In the genomic region with DNA sequence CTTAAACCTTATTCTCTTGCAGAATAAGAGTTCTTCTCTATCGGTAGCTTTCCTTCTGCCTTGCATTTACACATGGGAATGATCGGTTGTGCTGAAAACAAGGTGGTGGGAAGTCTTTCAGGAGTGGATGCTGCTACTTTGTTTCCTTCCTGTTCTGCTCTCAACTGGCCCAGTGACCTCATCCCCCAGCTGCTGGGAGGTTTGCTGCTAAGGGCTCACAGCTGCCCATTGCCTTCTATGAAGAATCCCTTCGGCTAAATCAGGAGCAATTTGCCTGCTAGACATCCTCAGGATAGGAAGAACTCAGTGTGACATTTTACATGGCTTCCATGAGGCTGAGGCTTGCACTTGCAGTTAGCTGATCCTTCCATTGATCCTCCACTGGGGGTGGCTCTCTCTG, we compare ENCODE assay signal across 14 mouse cellular contexts. TPM values are rescaled to one million over a fixed set of nuclear protein-coding genes. Genes with fewer than 3 reads are reported as not detected.
DNase-seq lines count a peak whose midpoint lies in the region; ATAC-seq and TF ChIP-seq lines count a peak whose summit lies in the region.
"Had no signal": no experiment of that assay in that cellular context is flagged by ENCODE, and none has a peak within 500 bp of the region (broad histone marks: within the 10 kb centered on the region; RNA-seq: fewer than 3 reads in every experiment).

No protein-coding gene starts in this region.

- no peaks in the 10 kb centered on the region for H3K27me3 ChIP-seq in heart, embryonic 15.5 days
- no peaks in the 10 kb centered on the region for H3K27me3 ChIP-seq in lung, embryonic 14.5 days (ENCODE audit: insufficient read depth, low read length)
- H3K27me3 ChIP-seq in lung, postnatal 0 days (replicated peaks; ENCODE audit: insufficient read depth, low read length), result no peaks in the 10 kb centered on the region
- no peaks in the 10 kb centered on the region for H3K27me3 ChIP-seq in embryonic facial prominence, embryonic 11.5 days (ENCODE audit: control insufficient read depth, insufficient read depth, low read length)
- no peaks in the 10 kb centered on the region for H3K27me3 ChIP-seq in limb, embryonic 13.5 days

- no peak for TF ChIP-seq CTCF in lung, embryonic 14.5 days (IDR thresholded peaks at IDR 0.05; ENCODE audit: low read depth)
- no peak for TF ChIP-seq CTCF in lung, postnatal 0 days (IDR thresholded peaks at IDR 0.05)

- peak overlapping the region; percentile 34; the same call in 1 of the 2 replicates for H3K27ac ChIP-seq in heart, embryonic 15.5 days
- H3K27ac ChIP-seq in lung, embryonic 14.5 days (ENCODE audit: low read depth), result peak overlapping the region; percentile 12
- no peak overlapping the region for H3K27ac ChIP-seq in lung, postnatal 0 days (ENCODE audit: low read length)
- H3K27ac ChIP-seq in embryonic facial prominence, embryonic 11.5 days (replicated peaks; ENCODE audit: low read depth, low read length), result no peak overlapping the region
- peak overlapping the region; percentile 39; the same call in 1 of the 2 replicates for H3K27ac ChIP-seq in limb, embryonic 13.5 days

- no peak overlapping the region for H3K4me2 ChIP-seq in heart, embryonic 15.5 days
- H3K4me2 ChIP-seq in lung, embryonic 14.5 days, result no peak overlapping the region
- H3K4me2 ChIP-seq in lung, postnatal 0 days (replicated peaks; ENCODE audit: low read depth, low read length), result no peak overlapping the region
- no peak overlapping the region for H3K4me2 ChIP-seq in embryonic facial prominence, embryonic 11.5 days (ENCODE audit: low read depth, low read length)
- no peak overlapping the region for H3K4me2 ChIP-seq in limb, embryonic 13.5 days (replicated peaks)

- no peak for ATAC-seq in heart, embryonic 15.5 days (replicated peaks; ENCODE audit: insufficient number of reproducible peaks, insufficient read depth, low FRiP score, low read depth)
- no peak for ATAC-seq in lung, embryonic 14.5 days (ENCODE audit: insufficient read depth)
- ATAC-seq in lung, postnatal 0 days, result no peak
- no peak for ATAC-seq in embryonic facial prominence, embryonic 11.5 days (replicated peaks; ENCODE audit: insufficient number of reproducible peaks, low FRiP score, low TSS enrichment, low read depth)
- ATAC-seq in limb, embryonic 13.5 days (ENCODE audit: low FRiP score, low read depth), result no peak
- ATAC-seq: CD4-positive, CD25-positive, alpha-beta regulatory T cell, adult 4 months; forebrain, postnatal 0 days had no signal

- 62% methylated on average over 3 of the region's 3 CpGs for WGBS in heart, embryonic 15.5 days
- 37% methylated on average over 3 of the region's 3 CpGs for WGBS in lung, embryonic 14.5 days
- WGBS in lung, postnatal 0 days, result 50% methylated on average over 3 of the region's 3 CpGs
- WGBS in embryonic facial prominence, embryonic 11.5 days, result 30% methylated on average over 3 of the region's 3 CpGs
- 31% methylated on average over 3 of the region's 3 CpGs for WGBS in limb, embryonic 13.5 days

- no peak for TF ChIP-seq EP300 in lung, postnatal 0 days (IDR thresholded peaks at IDR 0.05)

- no peak overlapping the region for H3K9ac ChIP-seq in heart, embryonic 15.5 days
- no peak overlapping the region for H3K9ac ChIP-seq in lung, embryonic 14.5 days
- no peak overlapping the region for H3K9ac ChIP-seq in lung, postnatal 0 days (replicated peaks; ENCODE audit: low read depth)
- H3K9ac ChIP-seq in embryonic facial prominence, embryonic 11.5 days (replicated peaks; ENCODE audit: low read length), result no peak overlapping the region
- H3K9ac ChIP-seq in limb, embryonic 13.5 days, result no peak overlapping the region
- H3K9ac ChIP-seq: forebrain, postnatal 0 days had no signal

- DNase-seq in heart, adult 18-20 months, result no peak
- DNase-seq in lung, embryonic 14.5 days, result no peak
- DNase-seq in lung, postnatal 0 days (ENCODE audit: low spot score), result no peak
- DNase-seq in embryonic facial prominence, embryonic 11.5 days (ENCODE audit: low spot score), result peak; percentile 56
- no peak for DNase-seq in c-Kit-positive CD71-positive TER-119-positive erythroid progenitor cells, embryonic 14.5 days (ENCODE audit: low spot score)
- DNase-seq in adrenal gland, adult 2 months, result no peak
- DNase-seq: cerebellum, adult 9-11 months; forebrain, postnatal 0 days; layer of hippocampus, adult 9-11 months; lung, adult 18-20 months; right cerebral cortex, postnatal 4 days had no signal

- no peaks in the 10 kb centered on the region for H3K9me3 ChIP-seq in heart, embryonic 15.5 days (replicated peaks)
- no peaks in the 10 kb centered on the region for H3K9me3 ChIP-seq in lung, embryonic 14.5 days (ENCODE audit: low read depth, low read length)
- no peaks in the 10 kb centered on the region for H3K9me3 ChIP-seq in lung, postnatal 0 days (ENCODE audit: low read length)
- no peaks in the 10 kb centered on the region for H3K9me3 ChIP-seq in embryonic facial prominence, embryonic 11.5 days (replicated peaks; ENCODE audit: control insufficient read depth, low read length)
- no peaks in the 10 kb centered on the region for H3K9me3 ChIP-seq in limb, embryonic 13.5 days

- H3K36me3 ChIP-seq in heart, embryonic 15.5 days, result no peaks in the 10 kb centered on the region
- no peaks in the 10 kb centered on the region for H3K36me3 ChIP-seq in lung, embryonic 14.5 days (ENCODE audit: insufficient read depth)
- H3K36me3 ChIP-seq in lung, postnatal 0 days (ENCODE audit: insufficient read depth, low read length), result no peaks in the 10 kb centered on the region
- no peaks in the 10 kb centered on the region for H3K36me3 ChIP-seq in embryonic facial prominence, embryonic 11.5 days (replicated peaks; ENCODE audit: control insufficient read depth, insufficient read depth, low read depth, low read length)
- H3K36me3 ChIP-seq in limb, embryonic 13.5 days, result no peaks in the 10 kb centered on the region

- H3K4me3 ChIP-seq in heart, embryonic 15.5 days, result no peak overlapping the region
- no peak overlapping the region for H3K4me3 ChIP-seq in lung, embryonic 14.5 days (ENCODE audit: low read depth, low read length)
- no peak overlapping the region for H3K4me3 ChIP-seq in lung, postnatal 0 days (ENCODE audit: low read depth, low read length)
- no peak overlapping the region for H3K4me3 ChIP-seq in embryonic facial prominence, embryonic 11.5 days (ENCODE audit: low read depth, low read length)
- no peak overlapping the region for H3K4me3 ChIP-seq in limb, embryonic 13.5 days

- peaks cover 9% of the 10 kb centered on the region for H3K4me1 ChIP-seq in heart, embryonic 15.5 days (replicated peaks)
- peaks cover 15% of the 10 kb centered on the region for H3K4me1 ChIP-seq in lung, embryonic 14.5 days (ENCODE audit: insufficient read depth)
- H3K4me1 ChIP-seq in lung, postnatal 0 days (ENCODE audit: insufficient read depth, low read depth, low read length), result no peaks in the 10 kb centered on the region
- no peaks in the 10 kb centered on the region for H3K4me1 ChIP-seq in embryonic facial prominence, embryonic 11.5 days (ENCODE audit: control insufficient read depth, insufficient read depth, low read length)
- H3K4me1 ChIP-seq in limb, embryonic 13.5 days, result peaks cover 28% of the 10 kb centered on the region

RNA-seq across cellular contexts. Expression of gene Unc5c, which starts 28.0 kb away (rescaled TPM):
- polyA plus RNA-seq in heart, embryonic 15.5 days (2015; fragmentation: Nextera tagmentation; extraction: Ambion mirVana), result 1.6 and 3.8 TPM in 2 replicates
- total RNA-seq in heart, adult 18-20 months (2021), result under 1 TPM; 0.27 to 0.49 TPM
- 30.9 and 32.3 TPM in 2 replicates for polyA plus RNA-seq in lung, embryonic 14.5 days (2014; fragmentation: Nextera tagmentation; extraction: Ambion mirVana)
- polyA plus RNA-seq in lung, postnatal 0 days (2015; fragmentation: Nextera tagmentation; extraction: Ambion mirVana), result 6.5 and 7.0 TPM in 2 replicates
- 10.0 and 10.2 TPM in 2 replicates for polyA plus RNA-seq in embryonic facial prominence, embryonic 11.5 days (2014; fragmentation: Nextera tagmentation; extraction: Ambion mirVana)
- 31.5 and 31.6 TPM in 2 replicates for polyA plus RNA-seq in limb, embryonic 13.5 days (2015; fragmentation: Nextera tagmentation; extraction: Ambion mirVana)
- 1 to 10 TPM; 4.9 to 5.1 TPM for total RNA-seq in adrenal gland, adult 2 months (2021)
- 0.51 and 1.2 TPM in 2 replicates for polyA plus RNA-seq in adrenal gland, adult 2 months (2012; rRNA removed)

Comparison
In these comparisons a context has a peak if more than half of its experiments do, and no peak if none do; other contexts are left out.
1. H3K27ac ChIP-seq: peak in heart, embryonic 15.5 days (single experiment), lung, embryonic 14.5 days (single experiment) and limb, embryonic 13.5 days (single experiment); none in lung, postnatal 0 days (single experiment) and embryonic facial prominence, embryonic 11.5 days (single experiment).